Mouse (Mus musculus) stomach, embryonic 14.5 days (tissue): ENCODE measurements at regions not wholly inside any gene's neighbourhood (a gene's known extent, or its start where the extent isn't known, plus 50 kb on each side); places are given as distances from the start of the nearest gene placed in this dataset.

Source experiments
- ATAC-seq: fragments of 200-750 bp; cut with Nextera tagmentation; 2 replicates; pipeline ENCODE4 v1.8.0; 2017; ENCODE audit warnings: low read depth, moderate TSS enrichment; ENCODE audit not compliant: insufficient number of reproducible peaks, insufficient read depth, low FRiP score
- H3K27ac ChIP-seq: fragments of 300-500 bp; sonication (generic); 2 replicates; pipeline ENCODE4 v1.5.1; 2014; ENCODE audit warnings: mild to moderate bottlenecking, low read length, moderate library complexity, mixed read lengths
- H3K27me3 ChIP-seq: fragments of 300-500 bp; sonication (generic); 2 replicates; pipeline ENCODE4 v1.6.1; 2014; ENCODE audit warnings: low read length, control low read depth, mixed read lengths; ENCODE audit not compliant: control insufficient read depth, insufficient read depth
- H3K36me3 ChIP-seq: fragments of 300-500 bp; sonication (generic); 2 replicates; pipeline ENCODE4 v1.6.1; 2014; ENCODE audit warnings: mild to moderate bottlenecking, control low read depth, low read length, moderate library complexity, mixed read lengths; ENCODE audit not compliant: control insufficient read depth, insufficient read depth
- H3K4me1 ChIP-seq: fragments of 300-500 bp; sonication (generic); 2 replicates; pipeline ENCODE4 v1.6.1; 2014; ENCODE audit warnings: low read length, control low read depth, mixed read lengths; ENCODE audit not compliant: control insufficient read depth, insufficient read depth
- H3K4me2 ChIP-seq: fragments of 300-500 bp; sonication (generic); replicated peaks from 2 replicates; pipeline ENCODE4 v1.6.1; 2014; ENCODE audit warnings: low read depth, low read length, control low read depth
- H3K4me3 ChIP-seq: fragments of 300-500 bp; sonication (generic); 2 replicates; pipeline ENCODE4 v1.5.1; 2014; ENCODE audit warnings: low read depth, low read length, control low read depth
- H3K9ac ChIP-seq: fragments of 300-500 bp; sonication (generic); replicated peaks from 2 replicates; pipeline ENCODE4 v1.6.1; 2014; ENCODE audit warnings: low read depth, mild to moderate bottlenecking, control low read depth, low read length, moderate library complexity, mixed read lengths
- H3K9me3 ChIP-seq: fragments of 300-500 bp; sonication (generic); 2 replicates; pipeline ENCODE4 v1.6.1; 2016; ENCODE audit warnings: low read depth, low read length, control low read depth; ENCODE audit not compliant: control insufficient read depth
- WGBS: fragments of 180-500 bp; shearing (Covaris S2); extraction: QIAGEN DNeasy Blood & Tissue Kit; methylation state at CpG from one replicate; pipeline ENCODE4 v1.1.7; 2014; 5-methylcytosine and 5-hydroxymethylcytosine counted together

DNA sequence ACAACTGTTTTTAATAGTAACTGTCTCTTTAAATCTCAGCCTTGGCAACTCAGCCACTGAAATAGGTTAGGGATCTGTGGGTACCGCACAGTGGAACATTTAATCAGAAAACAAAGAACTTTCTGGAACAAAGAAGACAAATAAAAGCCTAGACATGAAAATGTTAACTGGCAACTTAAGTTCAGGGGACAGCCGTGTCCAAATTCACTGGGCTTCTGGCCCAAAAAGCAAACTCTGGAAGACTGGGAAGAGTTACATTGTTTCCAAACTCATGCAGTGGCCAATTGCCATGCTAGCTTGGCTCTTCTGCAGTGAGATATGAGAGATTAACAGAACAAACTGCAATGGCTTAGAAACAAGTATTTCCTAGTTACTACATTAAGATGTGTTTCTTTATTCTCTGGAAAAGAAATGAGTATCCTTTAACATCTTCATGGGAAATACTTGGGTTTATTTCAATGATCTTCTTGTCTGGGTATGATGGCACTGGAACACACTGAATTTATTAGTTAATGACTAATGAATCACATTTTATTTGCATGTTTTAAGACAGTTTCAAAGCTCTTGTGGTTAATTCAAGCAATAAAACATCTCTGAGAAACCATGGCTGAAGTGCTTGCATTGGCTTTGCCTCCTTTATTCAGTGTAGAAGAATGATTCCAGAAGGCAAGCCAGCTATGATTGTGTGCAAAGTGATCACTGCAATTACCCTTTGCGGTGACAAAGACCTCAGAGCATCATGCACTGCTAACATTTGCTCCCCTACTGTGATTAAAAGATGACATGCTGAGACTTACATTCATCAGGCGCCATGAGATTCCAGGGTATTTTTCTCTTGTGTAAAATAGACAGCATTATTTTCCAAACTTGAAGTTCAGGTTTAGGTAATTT lies 259.2 kb upstream of the Tbl1xr1 start:
- 73% methylated on average over 4 of the region's 4 CpGs for WGBS
- Histone ChIP-seq H3K36me3 (no peaks in the 10 kb centered on the region), H3K4me3 (no peak overlapping the region), H3K27me3 (no peaks in the 10 kb centered on the region), H3K9ac (no peak overlapping the region), H3K4me2 (no peak overlapping the region), H3K27ac (no peak overlapping the region), H3K4me1 (no peaks in the 10 kb centered on the region), H3K9me3 (no peaks in the 10 kb centered on the region)
- ATAC-seq, result no peak

DNA sequence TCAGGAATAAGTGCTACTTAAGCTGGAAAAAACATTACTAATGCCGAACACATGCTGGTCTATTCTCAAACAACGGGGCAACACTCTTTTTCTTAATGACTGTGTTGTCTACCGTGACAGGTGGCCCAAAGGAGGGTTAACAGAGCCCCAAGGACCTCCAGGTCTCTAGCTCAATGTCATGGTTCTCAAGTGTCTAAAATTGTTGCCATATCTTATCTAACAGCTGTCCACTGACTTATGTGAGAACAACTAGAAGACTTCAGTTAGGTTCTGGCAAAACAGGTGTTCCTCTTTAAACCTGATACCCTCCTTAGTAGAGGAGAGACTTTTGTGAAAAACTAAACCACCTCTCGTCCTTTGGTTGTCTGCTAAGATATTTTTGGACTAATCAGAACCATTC lies 257.4 kb upstream of the Tbl1xr1 start:
- no peak overlapping the region for H3K4me2 ChIP-seq
- no peaks in the 10 kb centered on the region for H3K36me3 ChIP-seq
- H3K27ac ChIP-seq, result no peak overlapping the region
- no peaks in the 10 kb centered on the region for H3K9me3 ChIP-seq
- no peak for ATAC-seq
- no peaks in the 10 kb centered on the region for H3K4me1 ChIP-seq
- no peak overlapping the region for H3K4me3 ChIP-seq
- no peak overlapping the region for H3K9ac ChIP-seq
- WGBS, result 63% methylated on average over 4 of the region's 4 CpGs
- no peaks in the 10 kb centered on the region for H3K27me3 ChIP-seq

DNA sequence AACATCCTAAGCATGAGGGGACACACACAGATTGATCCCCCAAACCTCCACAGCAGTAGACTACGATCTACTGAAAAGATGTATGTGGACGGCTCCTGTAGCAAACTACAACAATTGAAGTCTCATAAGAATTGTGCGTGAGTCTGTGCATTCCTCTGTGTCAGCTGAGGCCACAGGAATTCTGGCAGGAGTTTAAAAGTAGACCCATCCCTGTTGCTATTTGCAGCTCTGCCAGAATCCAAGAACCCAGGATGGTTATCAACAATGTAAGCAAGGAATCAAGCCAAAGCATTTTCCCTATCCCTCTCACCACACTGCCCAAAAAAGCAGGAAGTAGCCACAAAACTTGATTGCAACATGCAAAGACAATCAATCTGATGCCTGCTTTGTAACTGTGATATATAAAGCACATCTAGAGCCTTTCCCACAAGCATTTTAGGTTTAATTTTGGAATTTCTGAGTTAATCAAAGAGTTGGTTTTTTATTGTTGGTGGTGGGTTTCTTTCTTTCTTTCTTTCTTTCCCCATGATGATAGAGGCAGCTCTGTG lies 256.3 kb upstream of the Tbl1xr1 start:
- Histone ChIP-seq H3K4me1 (no peaks in the 10 kb centered on the region), H3K4me2 (no peak overlapping the region)
- 52% methylated on average over 3 of the region's 3 CpGs for WGBS

DNA sequence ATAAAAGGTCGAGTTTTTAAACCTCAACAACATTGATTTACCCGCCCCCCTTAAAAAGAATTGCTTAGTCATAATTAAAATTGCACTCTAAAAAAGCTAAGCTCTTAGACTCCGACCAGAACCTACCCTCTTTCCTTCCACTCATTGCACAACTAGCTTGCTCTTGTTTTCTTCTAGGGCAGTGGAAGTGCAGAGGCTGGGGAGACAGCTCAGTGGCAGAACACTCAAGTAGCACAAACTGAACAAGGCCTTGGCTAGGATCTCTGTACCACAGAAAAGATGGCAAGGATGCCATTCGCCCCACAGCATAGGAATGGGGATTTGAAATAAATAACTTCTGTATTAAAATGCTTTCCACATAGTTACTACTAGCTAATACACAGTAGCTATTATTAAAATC lies 253.8 kb upstream of the Tbl1xr1 start:
- H3K4me3 ChIP-seq, result no peak overlapping the region
- WGBS, result 77% methylated on average over 4 of the region's 4 CpGs
- no peak for ATAC-seq

More for the DNA sequence above, 256.3 kb upstream of the Tbl1xr1 start:
- Histone ChIP-seq H3K27me3 (no peaks in the 10 kb centered on the region), H3K4me3 (no peak overlapping the region), H3K27ac (no peak overlapping the region), H3K9ac (no peak overlapping the region), H3K36me3 (no peaks in the 10 kb centered on the region), H3K9me3 (no peaks in the 10 kb centered on the region)
- no peak for ATAC-seq

DNA sequence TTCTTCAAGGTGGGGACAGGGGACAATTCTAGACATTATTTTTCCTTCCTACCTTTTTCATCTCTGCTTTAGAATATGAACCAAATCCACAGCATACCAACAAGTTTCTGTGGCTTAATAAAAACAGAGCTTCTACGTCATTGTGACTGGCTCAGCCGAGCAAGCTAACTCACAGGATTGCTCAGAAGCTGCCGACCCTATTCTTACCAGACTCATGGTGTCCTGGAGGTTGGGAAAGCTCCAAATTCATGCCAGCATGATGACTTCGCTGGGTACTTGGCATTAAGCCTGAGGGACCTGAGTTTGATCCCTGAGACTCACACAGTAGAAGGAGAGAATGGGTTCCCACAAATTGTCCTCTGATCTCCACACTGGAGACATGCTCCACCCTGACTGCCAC lies 253.1 kb upstream of the Tbl1xr1 start:
- Histone ChIP-seq H3K36me3 (no peaks in the 10 kb centered on the region), H3K4me2 (no peak overlapping the region), H3K27ac (no peak overlapping the region), H3K4me1 (no peaks in the 10 kb centered on the region), H3K9ac (no peak overlapping the region), H3K9me3 (no peaks in the 10 kb centered on the region), H3K27me3 (no peaks in the 10 kb centered on the region), H3K4me3 (no peak overlapping the region)
- WGBS, result 81% methylated on average over 4 of the region's 4 CpGs
- ATAC-seq, result no peak

More for the DNA sequence above, 253.8 kb upstream of the Tbl1xr1 start:
- no peak overlapping the region for H3K9ac ChIP-seq
- no peak overlapping the region for H3K4me2 ChIP-seq
- no peak overlapping the region for H3K27ac ChIP-seq
- H3K27me3 ChIP-seq, result no peaks in the 10 kb centered on the region
- H3K4me1 ChIP-seq, result no peaks in the 10 kb centered on the region
- H3K36me3 ChIP-seq, result no peaks in the 10 kb centered on the region
- H3K9me3 ChIP-seq, result no peaks in the 10 kb centered on the region

DNA sequence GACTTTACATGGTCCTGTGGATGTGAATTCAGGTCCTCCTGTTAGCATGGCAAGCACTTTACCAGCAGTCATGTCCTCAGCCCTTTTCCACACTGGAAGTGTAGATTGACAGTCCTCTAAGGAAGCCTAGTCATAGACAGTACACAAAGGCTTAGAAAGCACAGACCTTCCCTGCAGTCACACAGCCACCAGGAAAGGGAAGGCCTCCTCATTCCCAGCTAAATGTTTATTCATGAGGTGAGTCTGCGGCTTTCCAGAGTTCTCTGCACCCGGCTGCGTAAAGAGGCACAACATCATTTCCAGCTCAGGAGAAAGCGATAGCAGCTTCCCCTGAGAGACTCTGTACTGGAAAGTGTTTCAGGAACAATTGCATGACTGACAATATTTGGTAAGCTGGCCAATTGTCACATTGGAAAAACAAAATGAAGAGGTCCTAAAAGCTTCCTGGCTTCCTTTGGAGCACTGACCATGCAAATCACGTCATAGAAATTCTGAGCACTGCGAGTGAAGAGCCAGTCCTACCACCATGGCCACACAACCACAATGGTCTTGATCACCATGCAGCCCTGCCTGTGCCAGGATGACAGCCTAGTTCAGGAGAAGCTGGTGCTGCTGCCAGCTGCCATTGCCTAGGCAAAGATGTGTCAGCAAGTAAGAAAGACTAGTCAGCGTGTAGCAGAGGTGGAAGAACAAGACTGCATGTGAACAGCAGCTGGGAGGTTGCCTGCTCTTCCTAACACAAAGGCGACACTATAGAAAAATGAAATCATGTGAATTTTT lies 252.2 kb upstream of the Tbl1xr1 start:
- H3K9me3 ChIP-seq, result no peaks in the 10 kb centered on the region
- no peak overlapping the region for H3K27ac ChIP-seq
- ATAC-seq, result no peak
- no peaks in the 10 kb centered on the region for H3K4me1 ChIP-seq
- H3K36me3 ChIP-seq, result no peaks in the 10 kb centered on the region
- H3K4me2 ChIP-seq, result no peak overlapping the region
- H3K4me3 ChIP-seq, result no peak overlapping the region
- 68% methylated on average over 8 of the region's 8 CpGs for WGBS
- H3K9ac ChIP-seq, result no peak overlapping the region
- H3K27me3 ChIP-seq, result no peaks in the 10 kb centered on the region

DNA sequence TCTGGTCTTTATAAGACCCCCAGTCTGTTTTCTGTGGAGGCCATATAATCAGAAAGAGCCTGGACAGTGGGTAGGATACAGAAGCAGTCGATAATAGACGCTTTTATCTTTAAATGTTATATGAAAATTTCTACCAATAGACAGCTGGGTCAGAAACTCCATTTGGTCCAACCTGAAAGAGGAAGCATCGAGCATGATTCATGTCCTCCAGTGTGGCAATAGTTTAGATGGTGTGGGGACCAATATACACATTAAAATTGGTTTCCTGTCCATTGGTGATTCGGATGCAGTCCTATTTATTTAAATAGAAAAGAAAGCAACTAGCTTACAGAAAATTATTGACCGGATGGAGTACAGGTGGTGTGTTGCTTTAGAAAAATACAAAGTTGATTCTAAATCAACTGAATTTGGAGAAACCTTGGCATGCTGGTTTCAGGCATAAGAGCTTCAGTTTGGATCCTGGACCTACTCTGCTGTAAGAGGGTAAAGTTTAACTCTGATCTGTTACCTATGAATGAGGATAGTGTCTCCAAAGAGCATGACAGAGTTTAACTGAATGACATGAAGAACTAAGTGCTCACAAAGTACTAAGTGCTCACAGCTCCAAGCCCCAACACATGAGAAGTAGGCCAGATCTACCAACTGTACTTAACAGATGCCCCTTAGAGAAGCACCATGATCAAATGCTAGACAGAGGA lies 251.4 kb upstream of the Tbl1xr1 start:
- Histone ChIP-seq H3K9ac (no peak overlapping the region), H3K27ac (no peak overlapping the region), H3K4me3 (no peak overlapping the region), H3K9me3 (no peaks in the 10 kb centered on the region), H3K36me3 (no peaks in the 10 kb centered on the region), H3K4me1 (no peaks in the 10 kb centered on the region), H3K4me2 (no peak overlapping the region), H3K27me3 (no peaks in the 10 kb centered on the region)
- no peak for ATAC-seq
- 86% methylated on average over 5 of the region's 5 CpGs for WGBS

DNA sequence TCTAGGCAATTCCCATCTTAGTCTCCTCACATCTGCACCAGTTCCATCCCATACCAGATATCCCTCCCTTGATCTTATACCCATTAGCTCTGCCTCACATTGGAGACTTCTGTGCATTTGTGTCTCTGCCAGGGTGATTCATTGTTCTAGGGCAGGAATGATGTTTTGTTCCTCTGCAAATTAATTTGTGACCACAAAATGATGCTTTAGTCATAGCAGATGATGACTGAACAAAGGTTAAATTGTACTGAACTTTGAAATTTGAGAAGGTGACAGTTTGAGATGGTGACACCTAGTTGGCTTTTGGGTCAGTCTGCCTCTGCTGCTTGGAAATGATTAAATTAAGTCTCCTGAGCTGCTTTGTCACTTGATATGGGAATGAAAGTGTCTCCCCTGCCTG lies 248.8 kb upstream of the Tbl1xr1 start:
- H3K4me1 ChIP-seq, result no peaks in the 10 kb centered on the region
- H3K4me2 ChIP-seq, result no peak overlapping the region
- H3K36me3 ChIP-seq, result no peaks in the 10 kb centered on the region
- H3K27ac ChIP-seq, result no peak overlapping the region
- no peaks in the 10 kb centered on the region for H3K27me3 ChIP-seq
- no peak overlapping the region for H3K4me3 ChIP-seq
- no peaks in the 10 kb centered on the region for H3K9me3 ChIP-seq
- no peak for ATAC-seq
- no peak overlapping the region for H3K9ac ChIP-seq
